Mouse (Mus musculus) frontal cortex, postnatal 36 days (tissue): Measurements from ENCODE around the gene 9530053A07Rik.
A peak's percentile ranks its signal among the peaks of the same experiment; 100 is the strongest.
"Not testable (repeated sequence)": the region's sequence is repeated elsewhere in the genome, so short reads cannot be mapped to it uniquely, and the experiment has no call there.

Source experiments
- DNase-seq, 2 experiments: peaks; one replicate each; pipeline ENCODE4 v3.0.0; 2022; ENCODE audit warnings: low spot score in 2 of 2

The 9530053A07Rik gene

DNA sequence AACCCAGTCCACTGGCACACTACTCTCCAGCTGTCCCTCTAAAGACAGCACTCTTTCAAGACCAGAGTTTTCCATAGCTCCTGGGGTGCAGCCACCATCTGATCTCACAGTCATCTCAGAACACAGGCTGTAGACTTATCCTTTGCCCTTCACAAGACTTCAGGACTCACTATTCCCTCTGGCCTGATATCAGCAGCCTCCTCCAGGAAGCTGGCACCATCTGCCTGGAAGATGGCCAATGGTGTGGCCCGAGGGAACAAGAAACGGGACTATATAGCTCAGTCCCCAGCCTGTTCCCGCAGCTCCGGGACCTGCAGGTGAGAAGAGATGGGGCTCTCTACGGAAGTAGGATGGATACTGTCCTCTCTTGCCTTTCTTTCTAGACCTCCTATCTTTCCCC is at the start of gene 9530053A07Rik:
TSS of gene 9530053A07Rik (plus strand) at position 301 of the 400 bp plus-strand sequence.
- DNase-seq: no peak

DNA sequence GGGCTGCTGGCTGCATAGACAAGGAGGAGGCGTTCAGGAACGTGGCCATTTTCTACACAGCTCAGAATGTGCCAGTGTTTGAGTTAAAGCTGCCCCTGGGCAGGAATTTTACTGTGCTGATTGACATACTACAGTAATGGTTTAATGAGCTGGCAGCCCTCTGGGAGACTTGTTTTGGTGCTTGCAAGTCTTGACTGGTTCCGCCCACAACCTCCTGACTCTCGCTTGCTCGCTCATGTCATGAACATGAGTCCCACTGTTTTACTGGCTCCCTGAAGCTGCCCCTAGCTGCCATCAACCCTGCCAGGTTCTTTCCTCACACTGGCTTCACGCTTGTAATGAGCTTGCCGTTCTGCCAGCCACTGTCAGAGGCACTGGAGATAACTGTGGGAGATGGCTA is 45.1 kb upstream of the 9530053A07Rik start:
- peak; percentile 30 to 56 for DNase-seq

DNA sequence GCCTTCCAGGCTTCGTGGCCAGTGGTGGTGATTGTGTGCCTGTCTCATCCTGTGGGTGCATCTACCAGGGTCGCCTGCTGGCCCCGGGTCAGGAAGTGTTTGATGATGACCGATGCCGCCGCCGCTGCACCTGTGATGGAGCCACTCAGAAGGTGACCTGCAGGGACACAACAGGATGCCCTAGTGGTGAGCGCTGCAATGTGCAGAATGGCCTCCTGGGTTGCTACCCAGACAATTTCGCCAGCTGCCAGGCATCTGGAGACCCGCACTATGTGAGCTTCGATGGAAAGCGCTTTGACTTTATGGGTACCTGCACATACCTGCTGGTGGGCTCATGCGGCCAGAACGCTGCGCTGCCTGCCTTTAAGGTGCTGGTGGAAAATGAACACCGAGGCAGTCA is 43.0 kb upstream of the 9530053A07Rik start:
- DNase-seq: no peak

DNA sequence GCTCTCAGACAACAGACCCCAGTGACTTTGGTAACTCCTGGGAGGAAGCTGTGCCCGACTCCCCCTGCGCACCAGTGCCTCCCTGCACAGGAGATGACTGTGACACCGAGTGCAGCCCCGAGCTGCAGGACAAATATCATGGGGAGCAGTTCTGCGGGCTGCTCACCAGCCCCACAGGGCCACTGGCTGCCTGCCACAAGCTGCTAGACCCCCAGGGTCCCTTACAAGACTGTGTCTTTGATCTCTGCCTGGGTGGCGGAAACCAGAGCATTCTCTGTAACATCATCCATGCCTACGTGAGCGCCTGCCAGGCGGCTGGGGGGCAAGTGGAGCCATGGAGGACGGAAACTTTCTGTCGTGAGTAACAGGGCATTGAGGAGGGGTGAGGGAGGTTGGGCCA is 35.7 kb upstream of the 9530053A07Rik start:
- no peak for DNase-seq

DNA sequence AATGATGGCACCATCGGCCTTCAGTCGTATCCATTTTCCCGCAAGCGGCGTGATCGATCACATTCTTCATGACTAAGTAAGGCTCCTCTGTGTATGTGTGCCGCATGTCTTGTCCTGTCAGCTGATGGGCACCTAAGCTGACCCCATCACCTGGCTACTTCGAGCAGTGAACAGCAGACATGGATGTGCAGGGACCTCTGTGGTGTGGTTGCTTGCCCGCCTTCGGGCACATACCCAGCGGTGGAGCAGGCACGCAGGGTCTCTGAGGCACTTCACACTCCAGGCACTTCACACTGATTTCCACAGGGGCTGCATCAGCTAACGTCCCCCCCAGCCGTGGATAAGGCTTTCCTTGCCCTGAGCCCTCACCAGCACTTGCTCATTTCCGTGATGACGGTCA is 30.2 kb upstream of the 9530053A07Rik start:
- no peak for DNase-seq

DNA sequence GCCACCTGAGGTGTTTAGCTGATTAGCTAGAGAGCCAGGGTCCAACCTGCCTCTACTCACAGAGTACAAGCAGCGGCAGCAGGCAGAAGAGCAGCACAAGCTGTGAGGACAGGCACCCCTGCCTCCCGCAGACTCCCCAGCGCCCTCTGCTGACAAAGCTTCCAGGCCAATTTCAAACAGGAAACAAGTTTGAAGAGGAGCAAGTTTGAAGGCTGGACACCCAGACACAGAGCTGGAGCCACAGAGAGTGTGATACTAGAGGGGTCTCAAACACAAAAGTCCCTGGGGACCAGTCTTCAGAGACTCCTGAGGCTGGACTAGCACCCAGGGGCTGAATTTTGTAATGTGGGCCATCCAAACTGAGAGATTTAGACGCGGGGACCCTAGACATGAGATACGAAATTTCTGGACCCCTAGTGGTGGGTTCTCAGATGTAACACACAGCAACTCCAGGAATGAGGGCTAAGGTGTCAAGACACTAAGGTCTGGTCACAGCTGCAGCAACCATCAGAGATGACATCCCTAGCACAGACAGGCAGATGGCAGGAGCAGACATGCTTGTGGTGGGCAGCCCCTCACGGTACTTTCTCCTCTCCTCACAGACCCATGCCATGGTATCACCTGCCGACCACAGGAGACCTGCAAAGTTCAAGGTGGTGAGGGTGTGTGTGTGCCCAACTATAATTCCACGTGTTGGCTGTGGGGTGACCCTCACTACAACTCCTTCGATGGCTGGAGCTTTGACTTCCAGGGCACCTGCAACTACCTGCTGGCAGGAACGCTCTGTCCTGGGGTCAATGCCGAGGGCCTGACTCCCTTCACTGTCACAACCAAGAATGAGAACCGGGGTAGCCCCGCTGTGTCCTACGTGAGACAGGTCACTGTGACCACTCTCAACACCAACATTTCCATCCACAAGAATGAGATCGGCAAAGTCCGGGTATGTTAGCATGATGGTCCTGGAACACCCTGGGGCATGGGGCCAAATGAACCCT is 28.4 kb upstream of the 9530053A07Rik start:
- DNase-seq: peak; percentile 8 to 22

DNA sequence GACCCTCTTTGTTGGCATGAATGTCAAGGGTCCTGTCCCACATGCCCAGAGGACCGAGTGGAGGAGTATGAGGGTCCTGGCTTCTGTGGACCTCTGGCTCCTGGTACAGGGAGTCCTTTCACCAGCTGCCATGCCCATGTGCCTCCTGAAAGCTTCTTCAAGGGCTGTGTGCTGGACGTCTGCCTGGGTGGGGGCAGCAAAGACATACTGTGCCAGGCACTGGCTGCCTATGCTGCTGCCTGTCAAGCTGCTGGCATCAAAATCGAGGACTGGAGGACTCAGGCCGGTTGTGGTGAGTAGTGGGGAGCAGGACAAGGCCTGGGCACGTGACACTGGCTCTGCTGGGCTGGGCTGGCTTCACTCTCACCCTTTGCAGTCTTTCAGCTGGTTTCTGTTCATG is 26.3 kb upstream of the 9530053A07Rik start:
- DNase-seq: not testable (repeated sequence)

DNA sequence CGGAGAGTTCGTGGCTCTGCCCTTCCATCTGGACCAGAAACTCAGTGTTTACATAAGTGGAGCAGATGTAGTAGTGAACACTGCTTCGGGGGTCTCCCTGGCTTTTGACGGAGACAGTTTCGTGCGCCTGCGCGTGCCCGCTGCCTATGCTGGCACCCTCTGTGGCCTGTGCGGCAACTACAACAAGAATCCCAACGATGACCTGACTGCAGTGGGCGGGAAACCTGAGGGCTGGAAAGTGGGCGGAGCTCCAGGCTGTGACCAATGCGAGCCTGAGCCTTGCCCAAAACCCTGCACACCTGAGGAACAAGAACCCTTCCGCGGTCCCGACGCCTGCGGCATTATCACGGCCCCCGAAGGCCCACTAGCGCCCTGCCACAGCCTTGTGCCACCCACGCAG is 24.6 kb upstream of the 9530053A07Rik start:
- DNase-seq: no peak

DNA sequence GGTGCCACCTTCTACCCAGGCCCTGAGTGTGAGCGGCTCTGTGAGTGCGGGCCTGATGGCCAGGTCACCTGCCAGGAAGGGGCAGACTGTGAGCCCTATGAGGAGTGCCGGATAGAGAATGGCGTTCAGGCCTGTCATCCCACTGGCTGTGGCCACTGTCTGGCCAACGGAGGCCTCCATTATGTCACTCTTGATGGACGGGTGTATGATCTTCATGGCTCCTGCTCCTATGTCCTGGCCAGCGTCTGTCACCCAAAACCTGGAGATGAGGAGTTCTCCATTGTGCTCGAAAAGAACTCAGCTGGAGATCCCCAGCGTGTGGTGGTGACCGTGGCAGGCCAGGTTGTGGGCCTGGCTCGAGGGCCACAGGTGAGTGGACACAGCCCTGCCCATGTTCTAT is 23.0 kb upstream of the 9530053A07Rik start:
- DNase-seq: no peak

DNA sequence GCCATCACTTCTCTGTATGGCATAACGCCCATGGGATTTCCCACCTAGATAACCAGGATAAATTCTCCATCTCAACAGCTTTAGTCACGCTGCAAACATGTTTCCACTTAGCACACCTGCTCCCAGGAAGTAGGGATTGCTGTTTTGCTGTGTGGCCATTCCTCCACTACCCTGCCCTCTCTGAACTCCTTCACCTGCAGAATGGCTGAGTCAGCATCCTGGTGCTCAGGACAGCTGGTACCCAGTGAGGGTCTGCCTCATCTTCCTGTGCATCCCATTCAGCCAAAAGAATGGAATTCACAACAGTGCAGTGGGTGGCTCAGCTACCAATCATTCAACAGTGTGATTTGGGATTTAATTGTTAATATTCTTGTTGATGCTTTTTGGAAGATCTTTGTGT is 14.6 kb upstream of the 9530053A07Rik start:
- no peak for DNase-seq

DNA sequence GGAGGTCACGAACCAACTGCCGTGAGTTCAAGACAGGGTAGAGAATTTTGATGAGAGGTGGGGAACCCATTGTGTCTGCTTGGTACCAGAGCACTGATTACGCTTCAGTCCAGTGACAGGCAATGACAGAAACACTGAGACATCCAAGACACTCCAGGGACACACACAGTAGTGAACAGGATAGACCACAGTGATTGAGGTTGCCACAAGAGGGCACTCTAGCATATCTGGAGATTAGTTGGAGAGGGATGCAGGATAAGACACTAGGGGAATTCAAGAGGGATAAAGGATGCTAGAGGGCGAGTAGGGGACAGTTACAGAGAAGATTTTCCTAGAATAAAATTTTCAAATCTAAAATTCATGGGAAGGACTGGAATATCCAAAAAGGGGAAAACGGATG is 8.3 kb downstream of the 9530053A07Rik start:
- peak; percentile 31 to 46 for DNase-seq

DNA sequence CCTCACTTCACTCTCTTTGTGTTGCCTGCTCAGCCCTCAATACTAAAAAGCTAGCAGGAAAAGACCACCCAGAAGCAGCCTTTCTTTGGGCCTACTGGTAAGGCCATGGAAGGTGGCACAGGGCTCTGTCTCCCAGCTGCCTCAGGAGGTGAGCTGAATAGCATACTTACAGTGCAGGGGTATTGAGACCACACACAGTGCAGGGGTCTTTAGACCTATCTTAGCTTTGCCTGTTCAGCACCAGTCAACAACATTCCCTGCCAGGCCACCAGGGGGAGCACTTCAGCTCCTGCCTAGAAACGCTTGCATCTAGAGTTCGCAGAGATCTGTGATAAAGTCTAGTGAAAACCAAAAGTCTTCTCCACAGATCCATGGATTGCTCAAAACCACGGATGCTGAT is 19.0 kb downstream of the 9530053A07Rik start:
- peak; percentile 37 to 57 for DNase-seq

DNA sequence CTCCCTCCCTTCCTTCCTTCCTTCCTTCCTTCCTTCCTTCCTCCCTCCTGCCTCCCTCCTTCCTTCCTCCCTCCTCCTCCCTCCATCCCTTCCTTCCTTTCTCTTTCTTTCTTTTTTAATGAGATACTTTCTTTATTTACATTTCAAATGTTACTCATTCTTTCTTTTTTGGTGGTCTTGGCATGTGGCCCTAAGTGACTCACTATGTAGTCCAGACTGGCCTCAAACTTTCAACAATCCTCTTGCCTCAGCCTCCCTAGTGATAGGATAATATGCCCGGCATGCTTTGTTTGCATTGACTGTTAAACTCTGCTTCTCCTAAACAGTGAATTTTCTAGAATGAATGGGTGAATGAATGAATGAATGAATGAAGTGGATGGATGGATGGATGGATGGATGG is 20.6 kb downstream of the 9530053A07Rik start:
- no peak for DNase-seq

DNA sequence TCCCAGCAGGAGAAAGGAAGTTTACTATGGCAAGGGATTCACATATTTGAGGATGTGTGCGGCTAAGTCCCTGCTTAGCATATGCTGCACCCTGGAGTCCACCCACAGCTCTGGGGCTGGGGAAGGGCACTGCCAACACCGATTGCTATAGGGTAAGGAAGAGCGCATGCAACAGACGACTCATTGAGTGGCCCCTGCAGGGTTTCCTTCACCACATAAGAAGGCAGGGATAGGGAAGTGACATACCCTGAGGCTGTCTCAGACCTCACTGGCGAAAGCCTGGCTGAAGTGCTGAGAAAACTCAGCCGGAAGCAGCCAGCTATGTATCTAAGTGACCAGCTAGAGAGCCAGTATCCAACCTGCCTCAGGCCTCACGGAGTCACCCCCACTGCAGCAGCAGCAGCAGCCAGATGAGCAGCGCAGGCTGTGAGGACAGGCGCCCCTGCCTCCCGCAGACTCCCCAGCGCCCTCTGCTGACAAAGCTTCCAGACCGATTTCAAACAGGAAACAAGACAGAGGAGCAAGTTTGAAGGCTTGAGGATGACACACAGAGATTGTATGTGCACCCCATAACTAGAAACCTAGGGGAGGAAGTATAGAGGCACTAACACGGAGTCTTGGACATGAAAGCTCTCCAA is 22.4 kb downstream of the 9530053A07Rik start:
- peak; percentile 46 to 55 for DNase-seq

DNA sequence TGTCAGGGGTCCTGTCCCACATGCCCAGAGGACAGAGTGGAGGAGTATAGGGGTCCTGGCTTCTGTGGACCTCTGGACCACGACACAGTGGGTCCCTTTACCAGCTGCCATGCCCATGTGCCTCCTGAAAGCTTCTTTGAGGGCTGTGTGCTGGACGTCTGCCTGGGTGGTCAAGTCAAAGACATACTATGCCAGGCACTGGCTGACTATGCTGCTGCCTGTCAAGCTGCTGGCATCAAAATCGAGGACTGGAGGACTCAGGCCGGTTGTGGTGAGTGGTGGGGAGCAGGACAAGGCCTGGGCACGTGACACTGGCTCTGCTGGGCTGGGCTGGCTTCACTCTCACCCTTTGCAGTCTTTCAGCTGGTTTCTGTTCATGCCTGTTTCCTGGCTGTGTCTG is 24.3 kb downstream of the 9530053A07Rik start:
- DNase-seq: not testable (repeated sequence)

DNA sequence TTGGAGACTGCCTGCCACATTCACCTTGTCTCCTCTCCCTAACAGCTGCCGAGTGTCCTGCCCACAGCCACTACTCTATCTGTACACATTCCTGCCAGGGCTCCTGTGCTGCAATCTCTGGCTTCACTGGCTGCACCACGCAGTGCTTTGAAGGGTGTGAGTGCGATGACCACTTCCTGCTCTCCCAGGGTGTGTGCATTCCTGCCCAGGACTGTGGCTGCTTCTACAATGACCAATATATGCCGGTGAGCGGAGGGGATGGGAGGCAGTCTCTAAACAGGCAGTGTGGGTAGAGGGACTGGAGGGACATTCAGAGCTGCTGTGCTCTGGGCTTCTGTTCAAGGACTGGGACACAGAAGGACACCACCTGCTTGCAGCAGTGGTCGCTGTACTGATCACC is 30.0 kb downstream of the 9530053A07Rik start:
- no peak for DNase-seq

DNA sequence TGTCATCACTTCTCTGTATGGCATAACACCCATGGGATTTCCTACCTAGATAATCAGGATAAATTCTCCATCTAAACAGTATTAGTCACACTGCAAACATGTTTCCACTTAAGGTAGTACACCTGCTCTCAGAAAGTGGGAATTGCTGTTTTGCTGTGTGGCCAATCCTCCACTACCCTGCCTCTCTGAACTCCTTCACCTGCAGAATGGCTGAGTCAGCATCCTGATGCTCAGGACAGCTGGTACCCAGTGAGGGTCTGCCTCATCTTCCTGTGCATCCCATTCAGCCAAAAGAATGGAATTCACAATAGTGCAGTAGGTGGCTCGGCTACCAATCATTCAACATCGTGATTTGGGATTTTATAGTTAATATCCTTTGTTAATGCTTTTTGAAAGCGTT is 30.6 kb downstream of the 9530053A07Rik start:
- DNase-seq: no peak

DNA sequence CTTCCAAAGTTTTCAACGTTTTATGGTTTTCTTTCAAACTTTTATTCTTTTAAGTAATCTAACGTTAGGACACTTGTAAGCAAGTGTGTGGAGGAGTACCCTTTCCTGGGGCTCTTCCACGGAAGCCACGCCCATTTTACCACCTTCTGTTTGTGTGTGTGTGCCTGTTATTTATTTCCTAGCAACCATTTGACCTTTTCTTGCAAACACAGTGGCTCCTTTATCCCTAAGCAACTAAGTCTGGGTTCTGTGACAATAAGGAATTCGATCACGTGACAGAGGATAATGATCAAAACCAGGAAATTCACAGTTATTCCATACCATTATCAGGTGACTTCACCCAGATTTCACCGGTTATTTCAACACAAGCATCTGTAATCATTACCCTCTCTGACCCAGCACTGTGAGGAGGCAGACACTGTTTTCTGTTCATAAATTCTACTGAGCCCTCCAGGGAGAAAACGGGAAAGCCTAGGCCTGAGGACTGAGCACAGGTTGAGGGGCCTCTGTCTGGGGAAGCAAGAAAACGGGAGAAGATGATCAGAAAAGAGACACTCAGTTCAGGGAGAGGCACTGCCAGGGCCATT is 32.0 kb downstream of the 9530053A07Rik start:
- DNase-seq: no peak

DNA sequence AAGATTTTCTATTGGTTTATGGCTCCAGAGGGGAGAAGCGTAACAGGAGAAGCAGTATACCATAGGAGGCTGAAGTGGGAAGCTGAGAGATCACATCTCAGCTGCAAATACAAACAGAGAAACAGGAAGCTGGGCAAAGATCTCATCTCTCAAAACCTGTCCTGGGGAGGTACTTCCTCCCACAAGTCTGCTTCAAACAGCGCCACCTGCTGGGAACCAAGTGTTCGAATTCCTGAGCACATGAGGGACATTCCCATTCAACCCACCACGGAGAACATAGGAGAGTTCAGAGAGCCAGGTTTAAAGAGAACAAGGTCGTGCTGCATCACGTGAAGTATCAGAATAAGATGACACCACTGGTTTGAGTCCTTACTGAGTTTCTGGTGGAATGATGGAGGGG is 36.1 kb downstream of the 9530053A07Rik start:
- DNase-seq: no peak

DNA sequence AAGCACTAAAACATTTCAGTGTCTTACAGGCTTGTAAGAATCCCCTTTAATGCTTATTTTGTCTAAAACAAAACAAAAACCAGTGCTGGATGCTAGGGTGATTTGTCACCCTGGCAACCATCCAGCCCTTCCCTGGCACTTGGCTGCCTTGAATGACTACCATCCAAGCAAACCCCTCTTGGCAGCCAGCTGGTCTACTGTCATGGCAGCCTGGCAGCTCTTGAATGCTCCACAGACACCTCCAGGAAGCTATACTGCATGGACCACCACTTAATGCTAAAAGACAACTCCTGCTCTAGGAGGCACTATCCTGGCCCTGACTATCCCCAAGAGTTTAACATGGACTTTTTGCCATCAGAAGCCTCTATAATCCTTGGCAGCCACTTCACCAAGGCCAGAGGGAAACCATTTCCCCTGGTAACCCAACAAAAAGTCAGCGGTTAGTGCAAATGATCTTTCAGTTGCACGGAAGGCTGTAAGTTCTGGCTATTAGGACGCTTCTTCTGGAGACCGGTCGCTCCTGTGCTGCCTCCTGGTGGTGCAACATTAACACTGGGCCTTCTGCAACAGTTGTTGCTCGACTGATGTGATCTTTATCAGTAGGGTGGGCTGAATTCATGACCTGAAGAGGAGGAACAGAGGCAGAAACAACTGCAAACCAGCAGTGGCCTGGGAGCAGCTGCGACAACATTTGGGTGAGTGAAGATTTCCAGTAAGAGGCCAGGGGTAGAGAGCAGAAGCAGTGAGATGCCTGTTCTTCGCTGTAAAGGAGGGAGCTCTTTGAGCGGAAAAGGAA is 39.3 kb downstream of the 9530053A07Rik start:
- peak; percentile 24 to 47 for DNase-seq

DNA sequence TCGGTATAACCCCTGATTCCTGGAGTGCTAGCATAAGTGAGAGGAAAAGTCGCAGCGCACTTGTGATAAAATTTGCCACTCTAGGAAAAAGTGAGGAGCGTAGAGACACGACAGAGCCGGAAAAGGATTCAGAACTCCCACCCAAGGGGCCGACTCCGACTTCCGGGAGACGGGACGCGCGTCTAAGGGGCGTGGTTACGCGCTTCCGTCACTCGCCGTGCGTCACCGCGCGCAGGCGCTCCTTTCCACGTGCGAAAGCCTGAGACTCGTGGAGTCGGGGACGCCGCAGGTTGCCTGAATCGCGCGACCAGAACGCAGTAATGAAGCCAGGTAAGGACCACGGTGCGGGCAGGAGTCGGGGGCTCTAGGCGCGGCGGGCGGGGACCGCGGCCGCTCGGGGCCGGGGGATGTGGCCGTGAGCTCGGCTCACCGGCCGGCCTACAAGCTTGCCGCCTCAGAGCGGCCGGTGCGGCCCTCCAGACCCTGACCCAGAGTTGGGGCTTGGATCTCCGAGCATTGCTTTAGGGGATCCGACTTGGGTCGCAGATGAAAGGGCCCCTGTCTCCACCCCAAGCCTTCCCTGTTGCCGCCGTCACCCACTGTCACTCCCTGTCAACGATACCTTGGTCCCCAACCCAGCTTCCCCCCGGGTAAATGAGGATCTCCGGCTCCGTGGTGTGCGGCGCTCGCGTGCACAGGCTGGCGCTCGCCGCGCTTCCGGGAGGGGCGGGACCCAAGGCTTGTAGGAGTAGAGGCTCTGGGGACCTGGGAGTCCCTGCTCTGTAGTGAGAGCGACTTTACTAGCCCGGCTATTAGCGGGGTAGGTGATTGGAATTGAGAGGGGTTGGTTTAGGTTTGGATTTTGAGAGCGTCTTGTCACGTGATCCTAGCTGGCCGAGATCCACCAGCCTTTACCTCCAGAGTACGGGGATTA is 40.5 kb downstream of the 9530053A07Rik start, which contains the start of gene Fbl:
TSS of gene Fbl (plus strand) at position 222 of the 934 bp plus-strand sequence.
- peak; percentile 86 to 94 for DNase-seq
